Mouse (Mus musculus): ENCODE results near the gene Safb2.

GRCm38 (mm10) chr17:56627530-56628277 lies 43.3 kb upstream of the Safb2 start, which contains the start of gene Catsperd:
- no peak for TF ChIP-seq CTCF (IDR thresholded peaks at IDR 0.05; ENCODE audit: low read depth)
- TF ChIP-seq EP300 (IDR thresholded peaks at IDR 0.05; ENCODE audit: low read depth), result no peak

Data from liver, embryonic 14.5 days (tissue).